Mouse (Mus musculus): Measurements from ENCODE around the gene Grid1.

The Grid1 gene

GRCm38 (mm10) chr14:35008674-35009073 is 188.8 kb downstream of the Grid1 start:
- DNase-seq (ENCODE audit: low spot score) = no peak

GRCm38 (mm10) chr14:35009074-35009473 is 189.2 kb downstream of the Grid1 start:
- no peak for DNase-seq (ENCODE audit: low spot score)

GRCm38 (mm10) chr14:35026686-35027085 is 206.8 kb downstream of the Grid1 start:
- no peak for DNase-seq (ENCODE audit: low spot score)

- no peak for DNase-seq (ENCODE audit: low spot score)
Observed at GRCm38 (mm10) chr14:35027501-35028140, 207.7 kb downstream of the Grid1 start.

GRCm38 (mm10) chr14:35029626-35030025 is 209.7 kb downstream of the Grid1 start:
- no peak for DNase-seq (ENCODE audit: low spot score)

GRCm38 (mm10) chr14:35030271-35030670 is 210.4 kb downstream of the Grid1 start:
- DNase-seq (ENCODE audit: low spot score) = no peak

GRCm38 (mm10) chr14:35032283-35032682 is 212.4 kb downstream of the Grid1 start:
- DNase-seq (ENCODE audit: low spot score) = no peak

GRCm38 (mm10) chr14:35044268-35044667 is 224.4 kb downstream of the Grid1 start:
- DNase-seq (ENCODE audit: low spot score) = no peak

GRCm38 (mm10) chr14:35044918-35045698 is 225.2 kb downstream of the Grid1 start:
- DNase-seq (ENCODE audit: low spot score) = no peak

GRCm38 (mm10) chr14:35049231-35049630 is 229.3 kb downstream of the Grid1 start:
- DNase-seq (ENCODE audit: low spot score) = no peak

- no peak for DNase-seq (ENCODE audit: low spot score)
Observed at GRCm38 (mm10) chr14:35054139-35054538, 234.2 kb downstream of the Grid1 start.

GRCm38 (mm10) chr14:35074636-35075035 is 254.7 kb downstream of the Grid1 start:
- no peak for DNase-seq (ENCODE audit: low spot score)

GRCm38 (mm10) chr14:35079954-35080353 is 260.0 kb downstream of the Grid1 start:
- no peak for DNase-seq (ENCODE audit: low spot score)

- no peak for DNase-seq (ENCODE audit: low spot score)
Observed at GRCm38 (mm10) chr14:35092646-35093045, 272.7 kb downstream of the Grid1 start.

- no peak for DNase-seq (ENCODE audit: low spot score)
Observed at GRCm38 (mm10) chr14:35093561-35094186, 273.8 kb downstream of the Grid1 start.

GRCm38 (mm10) chr14:35095506-35096059 is 275.7 kb downstream of the Grid1 start:
- DNase-seq (ENCODE audit: low spot score) = no peak

GRCm38 (mm10) chr14:35096085-35096484 is 276.2 kb downstream of the Grid1 start:
- no peak for DNase-seq (ENCODE audit: low spot score)

- no peak for DNase-seq (ENCODE audit: low spot score)
Observed at GRCm38 (mm10) chr14:35097166-35097565, 277.3 kb downstream of the Grid1 start.

- no peak for DNase-seq (ENCODE audit: low spot score)
Observed at GRCm38 (mm10) chr14:35103639-35104210, 283.8 kb downstream of the Grid1 start.

GRCm38 (mm10) chr14:35107596-35107995 is 287.7 kb downstream of the Grid1 start:
- no peak for DNase-seq (ENCODE audit: low spot score)

GRCm38 (mm10) chr14:35110928-35111327 is 291.0 kb downstream of the Grid1 start:
- no peak for DNase-seq (ENCODE audit: low spot score)
